Mouse (Mus musculus): ENCODE measurements at regions not wholly inside any gene's neighbourhood (a gene's known extent, or its start where the extent isn't known, plus 50 kb on each side); places are given as distances from the start of the nearest gene placed in this dataset.

DNA sequence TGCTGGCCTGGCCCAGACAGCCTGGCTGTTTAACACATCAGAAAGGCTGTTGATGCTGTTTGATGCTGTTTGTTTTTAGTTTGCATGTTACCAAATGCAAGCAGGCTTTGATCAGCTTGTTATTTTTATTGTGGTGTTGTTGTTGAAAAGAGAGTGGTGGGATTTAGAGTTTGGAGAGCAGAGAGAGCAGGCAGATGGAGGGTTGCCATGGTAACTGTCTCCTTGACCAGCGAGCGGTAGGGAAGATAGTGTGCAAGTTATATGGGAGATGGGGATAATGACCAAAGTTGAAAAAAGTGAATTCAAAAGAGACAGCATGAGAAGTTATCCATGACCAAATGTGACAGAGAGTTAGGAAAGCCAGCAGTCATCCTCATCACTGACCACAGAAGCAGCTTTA, 83.3 kb downstream of the Cmc2 start:
- DNase-seq = no peak

DNA sequence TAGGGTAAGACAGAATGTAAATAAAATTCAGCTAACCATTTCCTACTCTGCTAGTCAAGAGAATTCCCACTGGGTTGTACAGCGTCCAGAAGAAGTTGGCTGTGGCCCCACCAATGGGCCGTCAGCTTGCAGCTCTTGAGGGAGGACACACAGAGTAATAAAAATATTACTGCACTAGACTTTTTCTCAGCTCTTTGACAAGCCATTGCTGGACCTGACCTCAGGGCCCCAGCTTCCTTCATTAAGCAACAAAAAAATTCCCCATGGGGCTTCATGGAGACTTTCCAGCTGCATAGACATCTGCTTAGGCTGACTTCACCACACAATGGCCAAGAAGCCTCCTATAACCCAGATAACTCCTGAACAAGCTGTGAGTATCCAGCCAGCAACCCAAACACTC, 89.1 kb downstream of the Cmc2 start:
- DNase-seq = peak; percentile 21 to 48

DNA sequence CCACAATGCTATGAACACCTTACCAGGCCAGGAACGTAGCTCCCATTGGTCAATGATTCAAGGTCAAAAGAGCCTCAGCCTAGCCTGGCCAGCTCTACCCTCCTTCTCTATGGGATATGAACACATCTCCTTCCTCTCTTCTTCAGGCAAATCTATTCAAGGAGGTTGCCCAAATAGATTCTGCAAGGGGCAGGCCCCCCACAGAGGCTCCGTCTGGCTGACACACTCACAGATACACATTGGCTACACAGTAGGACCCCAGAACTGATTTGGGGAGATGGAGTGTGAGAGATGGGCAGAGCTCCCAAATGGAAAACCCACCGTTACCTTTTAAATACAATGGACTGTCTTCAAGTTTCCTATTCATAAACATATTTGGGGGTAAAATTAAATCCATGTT, 91.6 kb downstream of the Cmc2 start:
- no peak for DNase-seq

DNA sequence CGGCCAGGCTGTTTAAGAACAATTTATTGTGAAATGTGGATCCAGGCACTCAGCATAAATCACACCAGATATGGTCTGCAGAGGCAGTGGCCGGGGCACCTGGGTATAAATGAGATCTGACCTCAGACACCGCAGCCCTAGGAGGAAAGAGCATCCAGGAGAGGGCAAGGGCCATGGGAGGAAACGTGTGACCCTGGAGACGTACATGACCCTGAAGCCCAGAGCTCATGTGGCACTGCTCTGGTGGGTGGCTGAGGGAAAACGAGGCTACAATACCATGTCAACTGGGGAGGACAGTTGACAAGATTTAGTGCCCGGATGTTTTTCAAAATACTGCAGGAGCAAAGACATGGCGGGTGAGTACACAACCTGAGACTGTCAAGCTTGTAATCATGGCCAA, 93.0 kb downstream of the Cmc2 start:
- no peak for DNase-seq

DNA sequence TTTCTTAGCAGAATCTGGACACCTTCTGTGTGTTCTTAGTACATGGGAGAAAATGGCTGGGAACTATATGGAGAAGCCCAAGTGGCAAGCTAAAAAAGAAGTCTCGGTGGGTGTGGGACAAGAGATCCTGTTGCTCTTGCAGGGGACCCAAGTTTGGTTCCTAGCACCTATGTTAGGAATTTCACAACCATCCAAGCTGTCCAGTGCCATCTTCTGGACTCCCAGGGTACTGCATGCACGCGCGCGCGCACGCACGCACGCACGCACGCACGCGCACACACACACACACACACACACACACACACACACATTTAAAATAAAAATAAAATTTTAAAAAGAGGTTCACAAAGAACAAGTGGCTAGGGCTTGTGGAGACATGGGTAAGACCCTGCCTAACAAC, 94.1 kb downstream of the Cmc2 start:
- no peak for DNase-seq

DNA sequence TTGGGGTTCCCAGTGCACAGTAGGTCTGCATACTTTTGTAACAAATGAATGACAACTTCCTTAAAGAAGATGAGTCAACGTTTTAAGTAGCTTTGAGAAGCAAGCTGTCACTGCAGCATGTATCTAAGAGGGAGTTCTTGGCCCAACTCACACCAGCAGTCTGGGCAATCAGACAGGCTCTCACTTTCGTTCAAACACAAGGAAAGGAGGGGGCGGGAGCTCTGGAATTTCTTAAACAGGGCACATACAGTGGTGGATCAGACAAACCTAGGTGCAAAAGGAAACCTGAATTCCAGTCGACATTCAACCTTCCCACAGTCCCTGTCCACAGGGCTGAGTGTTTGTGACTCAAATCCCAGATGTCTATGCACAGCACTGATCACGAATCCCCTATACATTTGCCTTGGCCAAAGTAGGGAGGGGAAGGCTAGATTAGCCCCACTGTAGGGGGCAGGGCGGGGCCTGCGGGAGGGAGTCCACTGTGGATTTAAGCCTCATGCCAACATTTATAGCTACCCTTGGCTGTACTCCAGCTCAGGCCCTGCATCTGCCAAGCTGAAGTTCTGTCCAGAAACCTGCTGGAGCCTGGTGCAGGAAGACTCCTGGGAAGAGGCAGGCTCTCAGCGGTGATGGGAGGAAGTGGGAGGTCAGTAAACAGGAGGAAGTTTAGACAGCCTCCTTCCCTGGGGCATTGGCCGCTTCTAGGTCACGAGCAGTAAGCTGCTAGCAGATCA, 81.5 kb upstream of the Cdyl2 start:
- DNase-seq = peak; percentile 65 to 79

DNA sequence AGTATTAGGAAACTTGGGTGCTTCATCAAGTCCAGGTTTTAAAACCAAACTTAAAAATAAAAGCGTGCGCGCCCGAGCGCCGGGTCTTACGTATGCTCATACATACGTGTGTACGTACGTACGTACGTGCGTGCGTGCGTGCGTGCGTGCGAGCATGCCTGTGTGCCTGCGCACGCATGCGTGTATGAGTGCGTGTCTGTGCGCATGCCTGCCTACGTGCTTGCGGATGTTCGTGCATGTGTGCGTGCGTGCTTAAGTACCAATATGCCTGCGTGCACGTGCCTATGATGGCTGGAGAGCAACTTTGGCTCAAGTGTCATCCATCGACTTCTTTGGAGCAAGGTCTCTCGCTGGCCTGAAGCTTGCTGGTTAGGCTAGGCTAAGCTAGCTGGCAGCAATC, 68.5 kb upstream of the Cdyl2 start:
- DNase-seq = no peak

DNA sequence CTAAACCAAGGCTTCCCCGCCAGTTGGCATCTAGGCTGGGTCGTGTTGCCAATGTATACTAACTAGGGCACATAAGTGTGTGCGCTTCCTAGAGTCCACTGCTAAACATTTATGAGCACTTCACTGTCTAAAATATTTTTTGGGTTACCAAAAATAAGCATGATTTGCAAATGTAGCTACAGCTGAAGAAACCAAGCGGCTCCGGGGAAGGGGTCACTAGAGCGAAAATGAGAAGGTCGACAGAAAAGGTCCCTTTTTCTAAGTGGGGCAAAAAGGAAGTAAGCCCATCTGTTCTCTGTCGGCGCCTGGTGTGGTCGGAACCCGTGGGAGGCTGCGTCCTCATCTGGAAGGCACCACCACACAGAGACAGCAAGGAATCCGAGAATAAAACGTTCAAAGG, 67.8 kb upstream of the Cdyl2 start:
- no peak for DNase-seq

DNA sequence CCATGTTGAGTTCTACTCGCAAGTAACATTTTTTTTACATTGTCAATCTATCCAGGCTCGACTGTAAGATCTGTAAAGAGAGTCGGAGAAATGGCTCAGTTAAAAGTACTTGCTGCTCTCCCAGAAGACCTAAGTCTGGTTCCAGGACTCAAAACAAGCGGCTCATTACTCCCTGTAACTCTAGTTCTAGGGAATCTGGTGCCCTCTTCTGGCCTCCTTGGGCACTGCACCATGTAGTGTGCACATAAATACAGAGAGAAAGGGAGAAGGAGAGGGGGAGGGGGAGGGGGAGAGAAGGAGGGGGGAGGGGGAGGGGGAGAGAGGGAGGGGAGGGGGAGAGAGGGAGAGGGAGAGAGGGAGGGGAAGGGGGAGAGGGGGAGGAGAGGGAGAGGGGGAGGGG, 66.2 kb upstream of the Cdyl2 start:
- no peak for DNase-seq

DNA sequence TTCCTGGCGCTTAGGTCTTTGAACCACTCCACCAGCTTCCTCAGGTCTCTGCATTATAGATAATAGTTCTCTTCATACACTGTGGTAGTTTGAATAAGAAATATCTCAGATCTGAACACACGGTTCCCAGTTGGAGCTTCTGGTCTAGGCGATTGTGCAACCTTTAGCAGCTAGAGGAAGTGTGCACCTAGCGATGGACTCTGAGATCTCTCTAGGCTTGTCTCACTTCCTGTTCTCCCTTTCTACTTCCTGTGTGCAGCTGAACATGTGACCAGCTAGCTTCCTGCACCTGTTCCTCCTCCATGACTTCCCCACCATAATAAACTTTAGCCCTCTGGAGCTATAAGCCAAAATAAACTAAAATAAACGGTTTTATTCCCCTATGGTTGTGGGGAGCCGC, 62.9 kb upstream of the Cdyl2 start:
- no peak for DNase-seq

DNA sequence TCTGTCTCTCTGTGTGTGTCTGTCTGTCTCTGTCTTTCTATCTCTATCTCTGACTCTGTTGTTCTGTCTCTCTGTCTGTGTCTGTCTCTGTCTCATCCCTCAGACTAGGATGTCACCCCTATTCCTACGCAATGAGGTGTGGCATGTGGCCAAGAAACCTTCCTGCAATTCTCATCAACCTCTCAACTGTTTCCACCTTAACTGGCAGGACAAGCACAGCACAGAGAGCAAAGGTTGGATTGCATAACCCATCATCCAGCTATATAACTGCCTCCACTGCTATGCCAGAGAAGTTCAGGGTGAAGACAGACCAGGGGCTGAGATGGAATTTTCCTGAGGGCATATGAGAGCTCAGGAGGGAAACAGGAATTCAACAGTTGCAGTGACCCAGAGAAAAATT, 60.3 kb upstream of the Cdyl2 start:
- DNase-seq = peak in 1 of 2 experiments; percentile 6

DNA sequence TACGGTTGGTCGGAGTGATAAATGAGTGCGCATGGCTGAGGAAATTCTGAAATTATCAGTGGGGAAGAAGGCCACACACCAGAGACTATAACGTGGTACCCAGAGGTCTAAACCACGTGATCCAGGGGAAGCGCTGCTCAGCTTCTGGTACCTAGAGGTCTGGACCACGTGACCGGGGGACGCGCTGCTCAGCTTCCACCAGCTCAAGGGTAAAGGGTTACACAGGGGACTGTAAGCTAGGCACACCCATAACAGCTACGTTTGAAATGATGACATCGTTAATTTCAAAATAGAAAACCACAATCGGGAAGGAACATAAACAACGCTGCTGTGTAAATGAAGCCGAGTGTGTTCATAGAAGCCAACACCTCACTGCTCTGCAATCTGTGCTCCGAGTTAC, 57.5 kb upstream of the Cdyl2 start:
- no peak for DNase-seq

Data from adrenal gland, postnatal 36 days (tissue).